Mouse (Mus musculus) ES-E14 (cell line): Measurements from ENCODE around the gene Pck1.

Experiments used
- CHD2 ChIP-seq: IDR thresholded peaks from 2 replicates; pipeline ENCODE4 v1.6.1; 2014; ENCODE audit warnings: mild to moderate bottlenecking, low read depth, low read length, inconsistent platforms
- ZNF384 ChIP-seq: IDR thresholded peaks from 2 replicates; pipeline ENCODE4 v1.6.1; 2012; ENCODE audit warnings: low read depth, low read length, inconsistent platforms

DNA sequence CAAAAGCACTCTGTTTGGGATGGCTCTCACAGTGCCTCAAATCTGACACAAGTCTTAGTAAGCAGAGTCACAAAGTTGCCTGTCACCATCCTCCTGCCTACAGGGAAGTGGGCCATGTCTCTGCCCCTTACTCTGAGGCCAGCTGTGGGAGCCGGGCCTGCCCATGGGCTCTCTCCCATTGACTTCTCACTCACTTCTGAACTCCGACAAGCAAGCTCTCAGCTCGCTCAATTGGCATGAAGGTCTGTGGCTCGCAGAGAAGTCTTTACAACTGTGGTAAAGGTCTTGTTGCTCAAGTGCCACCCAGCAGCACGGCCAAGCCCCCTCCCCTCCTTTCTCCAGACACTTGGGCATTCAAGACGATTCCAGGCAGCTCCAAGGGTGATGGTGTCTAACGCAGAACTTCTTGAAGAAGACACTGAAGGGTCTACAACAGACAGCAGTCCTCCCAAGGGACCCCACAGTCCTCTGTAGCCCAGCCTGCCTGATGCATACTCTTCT is 1.0 kb upstream of the Pck1 start:
- TF ChIP-seq CHD2 (no peak), ZNF384 (no peak)
